Mouse (Mus musculus) midbrain, embryonic 10.5 days (tissue): ENCODE results near the gene Tmem255a. TPM values are rescaled to one million over a fixed set of nuclear protein-coding genes. Genes with fewer than 3 reads are reported as not detected.

Source experiments
- microRNA-seq: library from miRNA; unstranded; fragments of <30 nt; microRNA quantifications from one replicate; pipeline ENCODE4, GENCODE M21; 2017
- polyA plus RNA-seq: library from polyadenylated mRNA; unstranded; fragments of >200 nt; fragmentation: Nextera tagmentation; extraction: Ambion mirVana; gene quantifications from 2 replicates; pipeline ENCODE4 v1.2.1, GENCODE M21; 2016

Tmem255a gene
- polyA plus RNA-seq, 1 experiment from 2014 or later = 11.9 TPM

Small RNA genes lying within 50 kb of the gene (microRNA-seq; reads per million reads assigned to microRNA genes)
- gene Mir3110 = 1.5 reads per million

Other genes starting within 250 kb of the Tmem255a start
- gene Btg1-ps1, start 233.6 kb downstream of the Tmem255a start, polyA plus RNA-seq = not detected in 2 replicates
- gene Btg1-ps2, start 209.3 kb downstream of the Tmem255a start, polyA plus RNA-seq = not detected in 2 replicates
- not detected in 2 replicates for gene Rhox10, start 186.0 kb downstream of the Tmem255a start, polyA plus RNA-seq
- not detected in 2 replicates for gene Rhox11, start 167.3 kb downstream of the Tmem255a start, polyA plus RNA-seq
- gene Rhox12, start 141.5 kb downstream of the Tmem255a start, polyA plus RNA-seq = not detected in 2 replicates
- gene Rhox13, start 131.2 kb downstream of the Tmem255a start, polyA plus RNA-seq = not detected in 2 replicates
- gene Zbtb33, start 62.6 kb downstream of the Tmem255a start, polyA plus RNA-seq = 2.7 and 3.8 TPM in 2 replicates
- not detected in 2 replicates for gene Atp1b4, start 63.7 kb upstream of the Tmem255a start, polyA plus RNA-seq
- 69.8 and 72.4 TPM in 2 replicates for gene Lamp2, start 204.0 kb upstream of the Tmem255a start, polyA plus RNA-seq